Mouse (Mus musculus): ENCODE results near the gene Il17rc. TPM values are rescaled to one million over a fixed set of nuclear protein-coding genes. Genes with fewer than 3 reads are reported as not detected.

The Il17rc gene
- polyA plus RNA-seq, 1 experiment from 2014 or later = not detected

- 45% methylated on average over 6 of the region's 6 CpGs for WGBS (ENCODE audit: missing documents)
- Histone ChIP-seq H3K79me2 (ENCODE audit: inconsistent target) (no peaks in the 10 kb centered on the region), H3K27ac (no peak overlapping the region), H3K4me3 (ENCODE audit: inconsistent target) (no peak overlapping the region), H3K36me3 (ENCODE audit: inconsistent target) (no peaks in the 10 kb centered on the region)
These were observed 28.1 kb downstream of the Il17rc start for GRCm38 (mm10) chr6:113499346-113499745.

- H3K4me3 ChIP-seq (ENCODE audit: inconsistent target) = no peak within 1 kb of the TSS
- H3K36me3 ChIP-seq (ENCODE audit: inconsistent target) = no peaks in the 10 kb centered on the region
- WGBS (ENCODE audit: missing documents) = 22% methylated on average over 32 of the region's 32 CpGs
- H3K79me2 ChIP-seq (ENCODE audit: inconsistent target) = no peaks in the 10 kb centered on the region
- H3K27ac ChIP-seq = no peak within 1 kb of the TSS
These were observed 30.3 kb downstream of the Il17rc start, which contains the start of gene Prrt3 for GRCm38 (mm10) chr6:113501388-113502084. Gene Prrt3 (minus strand): TSS chr6:113501931.

DNA sequence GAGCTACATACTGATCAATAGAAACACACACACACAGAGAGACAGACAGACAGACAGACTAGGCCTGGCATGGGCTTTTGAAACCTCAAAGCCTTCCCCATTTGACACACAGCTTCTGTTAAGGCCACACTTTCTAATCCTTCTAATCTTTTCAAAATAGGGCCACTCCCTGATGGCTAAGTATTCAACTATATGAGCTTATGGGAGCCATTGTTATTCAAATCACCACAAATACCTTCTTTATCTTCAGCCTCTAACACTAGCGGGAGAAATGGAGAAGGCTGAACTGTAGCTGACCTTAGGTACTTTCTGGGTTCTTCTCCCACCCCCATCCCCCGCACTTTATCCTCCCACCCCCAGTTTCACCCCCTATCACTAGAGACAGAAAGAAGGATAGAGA, 31.6 kb downstream of the Il17rc start:
- Histone ChIP-seq H3K79me2 (ENCODE audit: inconsistent target) (no peaks in the 10 kb centered on the region), H3K4me3 (ENCODE audit: inconsistent target) (no peak overlapping the region), H3K36me3 (ENCODE audit: inconsistent target) (no peaks in the 10 kb centered on the region), H3K27ac (no peak overlapping the region)
- 100% methylated on average over 1 of the region's 2 CpGs for WGBS (ENCODE audit: missing documents)

DNA sequence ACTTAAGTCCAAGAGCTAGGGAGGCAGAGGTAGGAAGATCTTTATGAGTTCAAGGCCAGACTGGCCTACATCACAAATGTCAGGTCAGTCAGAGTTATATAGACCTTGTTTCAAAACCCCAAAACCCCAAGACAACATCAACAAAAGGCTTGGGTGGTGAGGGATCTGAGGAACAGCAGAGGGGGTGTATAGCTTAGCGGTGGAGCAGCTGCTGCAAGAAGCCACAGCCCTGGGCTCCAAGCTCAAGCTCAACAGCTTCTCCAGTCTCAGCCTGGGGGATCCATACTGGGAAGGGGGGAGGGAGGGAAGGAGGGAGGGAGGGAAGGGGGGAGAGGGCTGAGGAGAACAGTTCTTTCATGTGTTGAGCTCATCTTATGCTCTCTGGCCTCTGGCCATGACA, 34.5 kb downstream of the Il17rc start:
- Histone ChIP-seq H3K36me3 (ENCODE audit: inconsistent target) (no peaks in the 10 kb centered on the region), H3K27ac (no peak overlapping the region), H3K79me2 (ENCODE audit: inconsistent target) (no peaks in the 10 kb centered on the region), H3K4me3 (ENCODE audit: inconsistent target) (no peak overlapping the region)
- WGBS (ENCODE audit: missing documents) = no CpG with 5 or more reads among the region's 1 CpGs

GRCm38 (mm10) chr6:113507130-113507529, 35.9 kb downstream of the Il17rc start:
- no peaks in the 10 kb centered on the region for H3K79me2 ChIP-seq (ENCODE audit: inconsistent target)
- H3K4me3 ChIP-seq (ENCODE audit: inconsistent target) = no peak overlapping the region
- H3K27ac ChIP-seq = no peak overlapping the region
- no peaks in the 10 kb centered on the region for H3K36me3 ChIP-seq (ENCODE audit: inconsistent target)

- Histone ChIP-seq H3K27ac (no peak overlapping the region), H3K4me3 (ENCODE audit: inconsistent target) (no peak overlapping the region), H3K36me3 (ENCODE audit: inconsistent target) (no peaks in the 10 kb centered on the region), H3K79me2 (ENCODE audit: inconsistent target) (no peaks in the 10 kb centered on the region)
- 91% methylated on average over 7 of the region's 7 CpGs for WGBS (ENCODE audit: missing documents)
These were observed 37.2 kb downstream of the Il17rc start for GRCm38 (mm10) chr6:113508272-113508946.

DNA sequence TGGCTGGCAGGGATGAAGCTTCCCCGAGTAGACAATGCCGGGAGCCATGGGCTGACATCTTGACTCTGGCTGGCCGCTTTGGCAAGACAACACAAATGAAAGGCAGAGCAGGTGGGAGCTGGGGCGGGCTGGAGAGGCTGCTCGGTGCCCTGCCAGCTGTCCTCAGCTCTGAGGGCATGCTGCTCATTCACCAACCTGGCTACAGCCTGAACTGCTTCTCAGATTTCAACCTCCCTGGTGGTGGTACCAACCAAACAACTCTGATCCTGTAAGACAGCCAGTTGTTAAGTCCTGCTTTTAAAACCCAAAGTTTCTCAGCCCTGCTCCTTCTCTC, 37.7 kb downstream of the Il17rc start:
- H3K4me3 ChIP-seq (ENCODE audit: inconsistent target) = no peak overlapping the region
- no peak overlapping the region for H3K27ac ChIP-seq
- H3K36me3 ChIP-seq (ENCODE audit: inconsistent target) = peaks cover 2% of the 10 kb centered on the region; the same call in 1 of the 2 replicates
- H3K79me2 ChIP-seq (ENCODE audit: inconsistent target) = no peaks in the 10 kb centered on the region
- WGBS (ENCODE audit: missing documents) = 92% methylated on average over 5 of the region's 5 CpGs

- peaks cover 49% of the 10 kb centered on the region for H3K36me3 ChIP-seq (ENCODE audit: inconsistent target)
- H3K4me3 ChIP-seq (ENCODE audit: inconsistent target) = no peak overlapping the region
- WGBS (ENCODE audit: missing documents) = 94% methylated on average over 6 of the region's 6 CpGs
- no peaks in the 10 kb centered on the region for H3K79me2 ChIP-seq (ENCODE audit: inconsistent target)
- no peak overlapping the region for H3K27ac ChIP-seq
These were observed 42.7 kb downstream of the Il17rc start for GRCm38 (mm10) chr6:113513944-113514343.

- 97% methylated on average over 3 of the region's 3 CpGs for WGBS (ENCODE audit: missing documents)
- H3K36me3 ChIP-seq (ENCODE audit: inconsistent target) = peaks cover 55% of the 10 kb centered on the region
- H3K4me3 ChIP-seq (ENCODE audit: inconsistent target) = no peak overlapping the region
- H3K27ac ChIP-seq = no peak overlapping the region
- H3K79me2 ChIP-seq (ENCODE audit: inconsistent target) = no peaks in the 10 kb centered on the region
These were observed 43.4 kb downstream of the Il17rc start for GRCm38 (mm10) chr6:113514600-113514999.

DNA sequence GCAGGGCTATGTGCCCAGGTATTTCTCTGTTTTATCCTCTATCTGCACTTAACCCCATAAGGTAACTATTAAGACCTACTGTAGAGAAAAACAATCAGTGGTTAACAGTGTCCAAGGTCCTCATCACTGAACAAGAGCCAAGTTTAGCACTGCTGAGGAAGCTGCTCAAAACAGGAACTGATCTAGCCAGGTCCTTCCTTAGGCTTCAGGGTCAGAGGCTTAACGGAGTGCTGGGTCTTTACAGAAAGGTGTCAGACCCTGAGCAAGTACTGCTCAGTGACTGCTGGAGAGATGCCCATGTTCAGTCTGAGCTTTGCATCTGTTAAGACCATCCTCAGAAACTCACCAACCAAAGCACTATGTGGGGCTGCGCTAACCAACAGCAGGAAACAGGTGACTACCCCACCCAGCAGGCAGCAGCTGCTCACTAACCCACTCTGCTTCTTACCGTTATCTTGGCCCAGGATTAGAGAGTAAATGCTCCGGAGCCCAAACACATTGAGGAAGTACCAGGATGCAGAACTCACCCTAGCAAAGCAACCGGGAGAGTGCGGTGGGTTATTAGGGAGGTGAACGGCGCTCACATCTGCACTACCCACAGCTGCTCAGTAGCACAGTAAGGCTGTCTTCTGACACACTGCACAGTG, 46.3 kb downstream of the Il17rc start:
- peaks cover 83% of the 10 kb centered on the region for H3K36me3 ChIP-seq (ENCODE audit: inconsistent target)
- no peaks in the 10 kb centered on the region for H3K79me2 ChIP-seq (ENCODE audit: inconsistent target)
- H3K4me3 ChIP-seq (ENCODE audit: inconsistent target) = no peak overlapping the region
- 22% methylated on average over 8 of the region's 8 CpGs for WGBS (ENCODE audit: missing documents)
- H3K27ac ChIP-seq = no peak overlapping the region

DNA sequence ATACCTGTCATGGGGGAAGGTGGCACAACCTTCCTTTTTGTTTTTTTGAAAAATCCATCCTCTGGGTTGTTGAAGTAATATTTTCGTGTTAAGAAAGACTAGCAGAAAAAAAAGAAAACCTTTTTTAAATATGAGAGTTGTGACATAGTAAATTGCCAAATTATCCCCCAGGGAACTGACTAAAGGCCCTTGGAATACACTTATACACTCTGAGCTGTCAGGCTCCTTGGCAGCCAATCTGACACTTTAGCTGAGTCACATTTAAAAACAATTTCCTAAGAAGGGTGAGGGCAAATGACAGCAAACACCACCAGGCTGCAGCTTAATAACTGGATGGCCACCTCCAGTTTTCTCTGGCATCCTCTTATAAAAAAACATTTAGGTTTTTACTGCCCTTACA, 51.1 kb downstream of the Il17rc start:
- 100% methylated on average over 1 of the region's 1 CpGs for WGBS (ENCODE audit: missing documents)
- no peak overlapping the region for H3K27ac ChIP-seq
- peaks cover 42% of the 10 kb centered on the region for H3K79me2 ChIP-seq (ENCODE audit: inconsistent target)
- H3K36me3 ChIP-seq (ENCODE audit: inconsistent target) = peaks cover 54% of the 10 kb centered on the region
- H3K4me3 ChIP-seq (ENCODE audit: inconsistent target) = no peak overlapping the region

DNA sequence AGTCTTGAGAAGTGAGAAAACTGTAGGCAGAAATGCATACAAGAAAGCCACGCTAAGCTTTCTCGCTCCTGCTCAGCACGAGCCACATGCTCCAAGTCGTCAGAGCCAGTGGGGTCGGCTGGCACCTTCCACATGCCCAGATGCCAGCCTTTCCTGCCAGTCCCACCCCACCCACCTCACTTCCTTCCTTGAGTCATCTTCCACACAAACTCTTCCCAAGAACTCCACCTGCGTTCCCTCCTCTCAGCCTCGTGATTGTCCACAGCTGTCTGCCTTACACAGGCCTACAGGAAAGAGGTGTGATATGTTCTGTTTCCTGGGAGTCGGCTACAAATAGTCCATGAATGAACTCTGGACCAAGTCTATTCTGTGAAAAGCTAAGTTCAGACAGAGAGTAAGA, 52.2 kb downstream of the Il17rc start:
- H3K4me3 ChIP-seq (ENCODE audit: inconsistent target) = no peak overlapping the region
- 72% methylated on average over 8 of the region's 8 CpGs for WGBS (ENCODE audit: missing documents)
- H3K79me2 ChIP-seq (ENCODE audit: inconsistent target) = peaks cover 53% of the 10 kb centered on the region
- H3K27ac ChIP-seq = no peak overlapping the region
- peaks cover 45% of the 10 kb centered on the region for H3K36me3 ChIP-seq (ENCODE audit: inconsistent target)

DNA sequence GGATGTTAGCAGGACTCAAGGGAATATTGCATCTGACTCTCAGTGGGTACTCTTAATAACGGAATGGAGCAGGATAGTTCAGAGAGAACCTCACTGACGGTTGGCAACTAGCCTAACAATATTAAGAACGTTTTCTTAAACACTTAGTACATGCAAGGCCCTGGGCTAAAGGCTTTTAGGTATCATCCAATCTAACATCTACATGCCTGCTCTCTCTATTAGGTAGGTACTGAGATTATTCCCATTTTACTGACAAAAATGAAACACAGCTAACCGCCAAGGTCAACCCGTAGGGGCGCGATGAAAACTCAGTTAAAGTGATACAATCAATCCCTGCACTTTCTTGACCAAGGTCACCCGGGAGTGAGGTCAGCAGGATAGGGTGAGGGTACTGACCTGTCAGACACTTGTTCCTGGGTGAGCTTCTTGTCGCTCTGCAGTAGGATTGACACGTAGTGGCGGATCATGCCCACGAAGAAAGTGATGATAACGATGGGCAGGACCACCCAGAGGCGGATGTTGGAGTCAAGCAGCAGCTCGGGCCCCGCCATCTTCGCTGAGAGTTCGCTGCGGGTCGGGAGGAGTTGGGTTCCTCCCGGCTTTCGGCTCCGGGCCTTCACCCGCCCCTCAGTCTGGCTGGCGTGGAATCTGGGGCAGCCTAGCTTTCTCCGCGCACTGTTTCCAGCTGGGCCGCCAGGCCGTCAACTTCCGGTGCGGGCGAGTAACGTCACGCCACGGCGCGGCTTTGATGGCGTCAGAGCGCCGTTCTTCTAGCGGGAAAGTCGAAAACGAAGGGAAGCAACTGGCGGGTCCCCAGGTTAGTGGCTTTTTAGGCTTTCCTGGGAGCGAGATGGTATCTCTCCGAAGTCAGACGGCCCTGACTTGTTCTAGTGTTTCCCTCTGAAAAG, 60.0 kb downstream of the Il17rc start, which contains the start of the genes Emc3 and Fancd2:
TSS of gene Emc3 (minus strand) at position 721 of the 908 bp plus-strand sequence.
TSS of gene Fancd2 (plus strand) at position 751 of the 908 bp plus-strand sequence.
- H3K4me3 ChIP-seq (ENCODE audit: inconsistent target) = peak within 1 kb of the TSS; percentile 98
- no peaks in the 10 kb centered on the region for H3K36me3 ChIP-seq (ENCODE audit: inconsistent target)
- peaks cover 53% of the 10 kb centered on the region for H3K79me2 ChIP-seq (ENCODE audit: inconsistent target)
- peak within 1 kb of the TSS; percentile 53 for H3K27ac ChIP-seq
- WGBS (ENCODE audit: missing documents) = under 1% methylated on average over 47 of the region's 47 CpGs

DNA sequence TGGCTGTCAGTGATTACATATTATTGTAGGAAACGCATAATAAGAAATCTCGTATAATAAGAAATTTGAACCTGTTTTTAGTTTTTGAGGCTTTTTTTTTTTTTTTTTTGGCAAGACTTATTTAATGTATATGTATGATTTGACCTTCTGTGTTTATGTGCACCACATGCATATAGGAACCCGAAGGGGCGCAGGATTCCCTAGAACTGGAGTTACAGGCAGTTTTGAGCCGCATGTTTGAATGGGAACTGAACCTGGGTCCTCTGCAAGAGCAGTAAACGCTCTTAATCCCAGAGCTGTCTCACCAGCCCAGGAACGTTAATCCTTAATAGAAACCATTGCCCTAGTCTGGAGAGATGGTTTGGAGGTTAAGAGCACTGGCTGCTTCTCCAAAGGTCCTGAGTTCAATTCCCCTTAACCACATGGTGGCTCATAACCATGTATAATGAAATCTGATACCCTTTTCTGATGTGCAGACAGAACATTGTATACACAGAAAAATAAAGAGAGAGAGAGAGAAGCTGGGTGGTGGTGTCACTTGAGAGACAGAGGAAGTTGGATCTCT, 60.7 kb downstream of the Il17rc start:
- Histone ChIP-seq H3K36me3 (ENCODE audit: inconsistent target) (no peaks in the 10 kb centered on the region), H3K4me3 (ENCODE audit: inconsistent target) (peak overlapping the region; percentile 98), H3K27ac (peak overlapping the region; percentile 53), H3K79me2 (ENCODE audit: inconsistent target) (peaks cover 46% of the 10 kb centered on the region)
- 6% methylated on average over 7 of the region's 7 CpGs for WGBS (ENCODE audit: missing documents)

All from macrophage (primary cell).